Mouse (Mus musculus): Measurements from ENCODE around the gene Dusp1. TPM values are rescaled to one million over a fixed set of nuclear protein-coding genes. Genes with fewer than 3 reads are reported as not detected.
A peak's percentile ranks its signal among the peaks of the same experiment; 100 is the strongest.

Gene Dusp1
- 100 to 1,000 TPM in 1 of 2 experiments, 10 to 100 TPM in 1; 60.1 to 100 TPM for total RNA-seq (2021)

GRCm38 (mm10) chr17:26561651-26562181, at the start of gene Dusp1:
Gene Dusp1 (minus strand): TSS chr17:26562128.
- DNase-seq, result peak in 1 of 2 experiments; percentile 54
- intact Hi-C loops (cut with DNase I), result no loop called here

- intact Hi-C loops (cut with DNase I), result no loop called here
- DNase-seq, result peak; percentile 55 to 59
Measured at GRCm38 (mm10) chr17:26611328-26611727, 49.4 kb upstream of the Dusp1 start.

- no peak for DNase-seq
- intact Hi-C loops (cut with DNase I), result no loop called here
Measured at GRCm38 (mm10) chr17:26609820-26610219, 47.9 kb upstream of the Dusp1 start.

GRCm38 (mm10) chr17:26608877-26609276, 46.9 kb upstream of the Dusp1 start:
- no peak for DNase-seq
- intact Hi-C loops (cut with DNase I), result no loop called here

- DNase-seq, result no peak
- intact Hi-C loops (cut with DNase I), result no loop called here
Measured at GRCm38 (mm10) chr17:26608348-26608747, 46.4 kb upstream of the Dusp1 start.

- intact Hi-C loops (cut with DNase I), result no loop called here
- peak in 1 of 2 experiments; percentile 54 for DNase-seq
Measured at GRCm38 (mm10) chr17:26606516-26606915, 44.6 kb upstream of the Dusp1 start.

GRCm38 (mm10) chr17:26605636-26606035, 43.7 kb upstream of the Dusp1 start:
- intact Hi-C loops (cut with DNase I), result no loop called here
- no peak for DNase-seq

GRCm38 (mm10) chr17:26603311-26603710, 41.4 kb upstream of the Dusp1 start:
- intact Hi-C loops (cut with DNase I), result loop anchor here (2.0 kb wide), 1 partner anchor 13 kb away; no protein-coding TSS in a partner anchor
- no peak for DNase-seq

GRCm38 (mm10) chr17:26602371-26602885, 40.5 kb upstream of the Dusp1 start:
- intact Hi-C loops (cut with DNase I), result loop anchor here (2.0 kb wide), 1 partner anchor 14 kb away; no protein-coding TSS in a partner anchor
- DNase-seq, result peak; percentile 56 to 63

GRCm38 (mm10) chr17:26601926-26602325, 40.0 kb upstream of the Dusp1 start:
- intact Hi-C loops (cut with DNase I), result loop anchor here (2.0 kb wide), 1 partner anchor 15 kb away; no protein-coding TSS in a partner anchor
- DNase-seq, result no peak

- intact Hi-C loops (cut with DNase I), result no loop called here
- DNase-seq, result no peak
Measured at GRCm38 (mm10) chr17:26601514-26601913, 39.6 kb upstream of the Dusp1 start.

- intact Hi-C loops (cut with DNase I), result no loop called here
- no peak for DNase-seq
Measured at GRCm38 (mm10) chr17:26600913-26601447, 39.1 kb upstream of the Dusp1 start.

GRCm38 (mm10) chr17:26598845-26599244, 36.9 kb upstream of the Dusp1 start:
- intact Hi-C loops (cut with DNase I), result no loop called here
- no peak for DNase-seq

- peak; percentile 46 to 54 for DNase-seq
- intact Hi-C loops (cut with DNase I), result loop anchor here (1.0 to 2.0 kb wide), 3 partner anchors 42 to 132 kb away; no protein-coding TSS in a partner anchor
Measured at GRCm38 (mm10) chr17:26596856-26597481, 35.0 kb upstream of the Dusp1 start.

- intact Hi-C loops (cut with DNase I), result loop anchor here (1.0 to 2.0 kb wide), 3 partner anchors 43 to 131 kb away; no protein-coding TSS in a partner anchor
- DNase-seq, result peak; percentile 92
Measured at GRCm38 (mm10) chr17:26596168-26596658, 34.3 kb upstream of the Dusp1 start.

GRCm38 (mm10) chr17:26595448-26596167, 33.7 kb upstream of the Dusp1 start:
- DNase-seq, result peak in 1 of 2 experiments; percentile 53
- intact Hi-C loops (cut with DNase I), result loop anchor here (1.0 to 2.0 kb wide), 3 partner anchors 43 to 131 kb away; no protein-coding TSS in a partner anchor

GRCm38 (mm10) chr17:26594958-26595357, 33.0 kb upstream of the Dusp1 start:
- intact Hi-C loops (cut with DNase I), result no loop called here
- no peak for DNase-seq

- intact Hi-C loops (cut with DNase I), result no loop called here
- DNase-seq, result no peak
Measured at GRCm38 (mm10) chr17:26594171-26594570, 32.2 kb upstream of the Dusp1 start.

GRCm38 (mm10) chr17:26593199-26593598, 31.3 kb upstream of the Dusp1 start:
- intact Hi-C loops (cut with DNase I), result no loop called here

GRCm38 (mm10) chr17:26592510-26592909, 30.6 kb upstream of the Dusp1 start:
- DNase-seq, result peak in 1 of 2 experiments; percentile 33
- intact Hi-C loops (cut with DNase I), result no loop called here

More at GRCm38 (mm10) chr17:26593199-26593598, 31.3 kb upstream of the Dusp1 start:
- no peak for DNase-seq

Measured in heart, postnatal 10 days (tissue).